Mouse (Mus musculus) cerebellum, postnatal 36 days (tissue): ENCODE results near the gene Ager.
A peak's percentile ranks its signal among the peaks of the same experiment; 100 is the strongest.

Experiments
- DNase-seq, 2 experiments: peaks; one replicate each; pipeline ENCODE4 v3.0.0; 2021 to 2022; ENCODE audit warnings: mixed read lengths in 2 of 2

Ager gene

DNA sequence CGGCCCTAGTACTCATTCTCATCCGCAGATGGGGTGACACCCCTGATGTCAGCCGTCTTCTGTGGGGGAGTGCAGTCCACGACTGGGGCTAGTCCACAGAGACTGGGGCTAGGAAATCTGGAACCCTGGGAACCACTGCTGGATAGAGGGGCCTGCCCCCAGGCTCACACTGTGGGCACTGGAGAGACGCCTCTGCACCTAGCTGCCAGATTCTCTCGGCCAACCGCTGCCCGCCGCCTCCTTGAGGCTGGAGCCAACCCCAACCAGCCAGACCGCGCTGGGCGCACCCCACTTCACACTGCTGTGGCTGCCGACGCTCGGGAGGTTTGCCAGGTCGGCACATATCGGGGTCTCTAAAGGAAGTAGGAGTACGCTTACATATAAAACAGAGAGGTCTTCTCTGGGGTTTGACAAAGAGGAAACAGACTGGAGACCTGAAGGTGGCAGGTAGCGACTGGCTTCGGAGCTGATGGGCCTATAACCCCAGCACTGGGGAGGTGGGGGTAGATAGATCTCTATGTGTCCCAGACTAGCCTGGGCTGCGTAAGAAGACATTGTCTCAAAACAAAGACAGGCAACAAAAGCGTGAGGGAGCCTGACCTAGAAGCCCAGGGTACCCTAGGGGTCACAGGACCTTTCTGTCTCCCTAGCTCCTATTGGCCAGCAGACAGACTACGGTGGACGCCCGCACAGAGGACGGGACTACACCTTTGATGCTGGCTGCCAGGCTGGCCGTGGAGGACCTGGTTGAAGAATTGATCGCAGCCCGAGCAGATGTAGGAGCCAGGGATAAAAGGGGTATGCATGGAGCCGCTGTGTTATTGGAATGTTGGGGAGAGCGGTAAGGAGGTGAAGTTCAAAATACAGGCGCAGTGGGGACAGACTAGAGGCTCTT, 11.5 kb upstream of the Ager start:
- peak in 1 of 2 experiments; percentile 39 for DNase-seq

- peak; percentile 84 to 85 for DNase-seq
Observed at GRCm38 (mm10) chr17:34586796-34587422, 10.8 kb upstream of the Ager start.

- peak; percentile 96 to 99 for DNase-seq
Observed at GRCm38 (mm10) chr17:34587423-34587811, 10.2 kb upstream of the Ager start.

GRCm38 (mm10) chr17:34587814-34588213, 9.8 kb upstream of the Ager start:
- DNase-seq = no peak

GRCm38 (mm10) chr17:34588767-34589166, 8.9 kb upstream of the Ager start:
- no peak for DNase-seq

GRCm38 (mm10) chr17:34589206-34589605, 8.5 kb upstream of the Ager start:
- DNase-seq = no peak

DNA sequence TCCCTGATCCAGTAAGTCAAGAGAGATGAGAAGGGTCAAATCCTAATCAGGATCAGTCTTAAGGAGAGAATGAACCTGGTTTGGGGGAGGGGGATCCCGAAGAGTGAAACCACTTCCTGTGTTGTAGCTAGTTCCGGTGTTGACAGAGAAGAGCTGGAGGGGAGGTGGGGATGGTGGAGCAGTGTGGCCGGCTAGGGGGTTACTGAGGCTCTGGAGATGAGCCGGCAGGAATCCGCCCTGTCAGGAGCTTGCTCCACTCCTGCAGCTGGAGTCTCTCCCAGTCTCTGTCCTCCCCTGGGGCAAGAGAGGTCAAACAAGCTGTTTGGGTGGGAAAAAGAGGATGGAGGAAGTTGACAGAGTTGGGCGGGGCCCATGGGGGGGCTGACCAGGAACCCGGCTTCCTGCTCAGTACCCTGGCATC, 8.0 kb upstream of the Ager start, which contains the start of gene Gpsm3:
Gene Gpsm3 (plus strand): TSS at position 126 of the 421 bp plus-strand sequence.
- no peak for DNase-seq

DNA sequence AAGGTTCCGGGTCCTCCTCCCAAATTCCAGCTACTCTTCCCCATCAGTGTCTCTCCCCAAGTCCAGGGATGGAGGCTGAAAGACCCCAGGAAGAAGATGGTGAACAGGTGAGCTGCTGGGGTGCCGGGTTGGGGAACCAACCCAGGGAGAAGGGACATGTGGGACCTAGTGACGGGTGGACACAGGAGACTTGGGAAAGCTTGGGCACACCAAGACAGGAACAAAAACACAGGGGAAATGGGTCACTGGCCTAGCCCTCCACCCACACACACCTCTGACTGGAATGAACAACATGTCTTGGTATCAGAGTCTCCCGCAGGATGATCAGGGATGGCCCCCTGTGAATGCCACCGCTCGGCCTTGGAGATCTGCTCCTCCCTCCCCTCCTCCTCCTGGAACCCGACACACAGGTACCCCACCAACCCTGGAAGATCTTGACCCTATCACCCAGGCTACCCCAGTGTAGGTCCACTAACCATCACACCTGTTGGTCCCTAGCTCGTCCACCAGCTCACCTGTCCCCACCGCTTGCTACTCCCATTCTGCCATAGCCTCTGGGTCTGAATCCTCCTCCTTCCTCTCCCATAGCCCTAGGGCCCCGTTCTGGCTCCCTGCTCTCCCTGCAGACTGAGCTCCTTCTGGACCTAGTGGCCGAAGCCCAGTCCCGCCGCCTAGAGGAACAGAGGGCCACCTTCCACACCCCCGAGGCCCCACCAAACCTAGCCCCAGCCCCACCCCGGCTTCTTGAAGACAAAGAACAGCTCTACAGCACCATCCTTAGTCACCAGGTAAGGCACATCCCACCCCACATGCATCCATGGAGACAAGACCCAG, 7.3 kb upstream of the Ager start:
- DNase-seq = no peak

DNA sequence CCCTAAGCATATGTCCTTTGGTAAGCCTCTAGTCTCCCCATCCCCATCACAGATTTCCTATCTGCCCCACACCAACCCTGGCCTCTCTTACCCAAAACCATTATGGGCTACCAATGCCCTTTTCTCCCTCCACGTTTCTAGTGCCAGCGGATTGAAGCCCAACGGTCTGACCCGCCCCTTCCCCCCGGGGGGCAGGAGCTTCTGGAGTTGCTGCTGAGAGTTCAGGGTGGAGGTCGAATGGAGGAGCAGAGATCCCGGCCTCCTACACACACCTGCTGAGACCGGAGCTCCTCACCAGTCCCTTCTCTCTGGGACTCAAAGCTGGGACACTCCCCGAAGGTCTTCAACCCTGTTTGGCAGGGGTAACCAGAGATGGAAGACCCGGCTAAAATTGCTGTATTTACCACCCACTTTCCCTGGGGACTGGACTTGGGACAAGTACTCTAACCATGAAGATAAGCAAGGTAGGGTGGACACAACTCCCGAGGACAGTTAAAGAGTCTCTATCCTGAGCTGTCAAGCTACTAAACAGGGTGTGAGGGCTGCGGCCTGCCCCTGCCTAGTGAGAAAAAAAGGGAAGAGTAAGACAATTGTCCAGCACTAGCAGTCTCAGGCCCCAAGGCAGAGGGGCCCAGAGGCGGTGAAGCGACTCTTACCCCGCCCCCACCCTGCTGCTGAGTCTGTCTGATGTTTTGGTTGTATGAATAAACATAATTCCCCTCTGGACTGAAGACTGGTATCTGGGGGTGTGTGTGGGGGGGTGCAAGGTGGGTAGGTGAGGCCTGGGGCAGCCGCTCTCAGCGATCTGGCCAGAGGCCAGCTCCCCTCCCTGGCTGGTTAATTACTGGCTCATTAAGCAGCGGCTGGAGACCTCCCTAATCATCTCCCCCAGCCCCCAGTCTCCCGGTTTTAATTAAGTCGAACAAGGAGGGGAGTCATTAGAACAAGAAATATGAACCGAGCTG, 6.4 kb upstream of the Ager start, which contains the start of gene Pbx2:
Gene Pbx2 (plus strand): TSS at position 238 of the 965 bp plus-strand sequence.
- DNase-seq = no peak

DNA sequence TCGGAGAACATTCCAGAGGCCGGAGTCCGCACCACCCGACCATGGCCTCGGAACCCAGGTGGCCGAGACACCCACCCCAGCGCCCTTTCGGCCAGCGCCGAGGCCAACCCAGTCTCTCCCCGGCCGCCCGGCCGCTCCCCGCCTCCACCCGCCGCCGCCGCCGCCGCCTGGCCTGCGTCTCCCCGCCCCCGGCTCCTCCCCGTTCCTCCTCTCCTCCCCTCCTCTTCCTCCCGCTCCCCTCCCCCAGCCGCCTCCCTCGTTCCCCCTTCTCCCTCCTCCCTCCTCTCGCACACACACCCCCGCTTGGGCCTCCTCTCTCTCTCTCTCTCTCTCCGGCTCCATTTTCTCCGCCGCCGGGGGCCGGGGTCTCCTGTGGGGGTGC, 5.7 kb upstream of the Ager start:
- DNase-seq = peak; percentile 76 to 89

- DNase-seq = peak; percentile 46 to 48
Observed at GRCm38 (mm10) chr17:34592581-34593549, 4.8 kb upstream of the Ager start.

- no peak for DNase-seq
Observed at GRCm38 (mm10) chr17:34593752-34594525, 3.7 kb upstream of the Ager start.

- no peak for DNase-seq
Observed at GRCm38 (mm10) chr17:34596098-34596497, 1.6 kb upstream of the Ager start.

DNA sequence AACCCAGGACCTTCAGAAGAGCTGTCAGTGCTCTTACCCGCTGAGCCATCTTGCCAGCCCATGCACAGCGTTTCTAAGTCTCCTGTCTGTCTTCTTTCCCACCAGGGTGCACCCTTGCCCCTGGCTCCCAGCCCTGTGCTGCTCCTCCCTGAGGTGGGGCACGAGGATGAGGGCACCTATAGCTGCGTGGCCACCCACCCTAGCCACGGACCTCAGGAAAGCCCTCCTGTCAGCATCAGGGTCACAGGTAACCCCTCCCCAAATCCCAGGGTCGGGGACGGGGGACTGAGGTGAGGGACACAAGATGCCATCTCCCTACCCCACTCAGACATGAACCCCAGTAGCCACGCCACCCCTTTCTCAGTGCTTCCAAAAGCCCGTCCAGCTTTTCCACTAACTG, 2.2 kb downstream of the Ager start:
- no peak for DNase-seq

DNA sequence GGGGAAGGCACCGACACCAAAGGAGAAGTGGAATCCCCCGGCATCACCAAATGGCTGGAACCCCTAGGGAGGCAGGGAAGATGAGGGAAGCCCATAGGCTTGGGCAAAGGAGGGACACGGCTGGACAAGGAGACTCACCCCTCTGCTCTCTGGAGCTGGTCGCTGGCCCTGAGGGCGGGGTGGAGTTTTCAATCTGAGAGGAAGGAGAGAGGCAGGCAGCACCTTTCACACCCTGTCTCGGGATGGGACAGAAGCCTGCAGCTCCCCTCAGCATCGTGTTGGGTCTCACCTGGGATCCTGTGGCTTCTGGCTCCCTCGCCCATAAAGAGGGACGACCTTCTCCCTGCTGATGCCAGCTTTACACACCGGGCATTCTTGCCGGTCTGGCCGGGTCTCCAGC, 4.1 kb downstream of the Ager start:
- no peak for DNase-seq

DNA sequence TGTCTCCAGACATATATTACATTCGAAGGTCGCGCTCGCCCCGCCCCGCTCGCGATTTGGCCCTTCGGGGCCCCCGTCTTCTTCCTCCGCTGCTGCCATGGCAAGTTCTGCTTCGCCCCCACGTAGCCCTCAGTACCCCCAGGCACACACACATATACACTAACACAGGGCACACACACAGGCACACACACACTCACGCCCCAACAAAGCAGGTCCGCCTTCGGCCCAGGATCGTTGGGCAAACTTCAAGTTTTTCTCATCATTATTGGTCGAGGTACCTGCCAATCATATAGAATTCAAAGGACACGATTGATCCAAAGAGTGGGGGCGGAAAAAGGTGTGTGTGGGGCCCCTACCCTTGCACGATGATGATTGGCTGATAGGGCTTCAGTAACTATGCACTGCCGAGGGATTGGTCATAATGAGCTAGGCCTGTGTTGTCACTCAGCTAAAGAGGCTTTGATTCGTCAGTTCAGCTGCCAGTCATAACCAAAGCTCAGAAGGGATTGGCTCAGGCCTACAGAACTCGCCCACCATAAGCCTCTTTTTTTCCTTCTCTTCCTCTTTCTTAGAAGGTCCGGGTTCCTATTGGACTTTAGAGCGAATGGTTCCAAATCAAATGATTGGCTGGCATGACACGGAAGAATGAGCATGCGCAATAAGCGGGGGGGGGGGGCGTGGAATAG, 5.9 kb downstream of the Ager start, which contains the start of gene Rnf5:
Gene Rnf5 (minus strand): TSS at position 316 of the 686 bp plus-strand sequence.
- peak; percentile 97 to 100 for DNase-seq

DNA sequence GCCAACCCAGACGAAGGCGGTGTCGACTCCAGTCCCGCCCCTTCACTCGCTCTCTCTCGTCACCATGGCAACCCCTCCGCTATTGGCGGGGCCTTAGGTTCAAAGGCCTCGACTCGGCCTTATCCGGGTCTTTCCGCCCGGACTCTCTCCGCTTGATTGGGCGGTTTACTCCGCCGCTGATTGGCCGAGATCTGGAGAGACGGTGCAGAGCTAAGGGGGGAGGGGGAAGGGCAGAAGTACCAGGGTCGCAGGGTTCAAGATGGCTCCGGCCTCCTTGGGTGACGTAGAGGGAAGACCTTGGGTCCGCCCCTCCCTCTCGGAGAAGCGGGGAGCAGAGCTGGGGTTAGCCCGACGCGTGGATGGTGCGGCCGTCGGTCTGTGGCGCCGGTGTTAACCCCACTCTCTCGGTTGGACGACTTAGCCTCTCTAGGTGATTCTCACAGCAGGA, 6.4 kb downstream of the Ager start, which contains the start of gene Agpat1:
Gene Agpat1 (plus strand): TSS at position 202 of the 448 bp plus-strand sequence.
- DNase-seq = peak; percentile 96 to 97

DNA sequence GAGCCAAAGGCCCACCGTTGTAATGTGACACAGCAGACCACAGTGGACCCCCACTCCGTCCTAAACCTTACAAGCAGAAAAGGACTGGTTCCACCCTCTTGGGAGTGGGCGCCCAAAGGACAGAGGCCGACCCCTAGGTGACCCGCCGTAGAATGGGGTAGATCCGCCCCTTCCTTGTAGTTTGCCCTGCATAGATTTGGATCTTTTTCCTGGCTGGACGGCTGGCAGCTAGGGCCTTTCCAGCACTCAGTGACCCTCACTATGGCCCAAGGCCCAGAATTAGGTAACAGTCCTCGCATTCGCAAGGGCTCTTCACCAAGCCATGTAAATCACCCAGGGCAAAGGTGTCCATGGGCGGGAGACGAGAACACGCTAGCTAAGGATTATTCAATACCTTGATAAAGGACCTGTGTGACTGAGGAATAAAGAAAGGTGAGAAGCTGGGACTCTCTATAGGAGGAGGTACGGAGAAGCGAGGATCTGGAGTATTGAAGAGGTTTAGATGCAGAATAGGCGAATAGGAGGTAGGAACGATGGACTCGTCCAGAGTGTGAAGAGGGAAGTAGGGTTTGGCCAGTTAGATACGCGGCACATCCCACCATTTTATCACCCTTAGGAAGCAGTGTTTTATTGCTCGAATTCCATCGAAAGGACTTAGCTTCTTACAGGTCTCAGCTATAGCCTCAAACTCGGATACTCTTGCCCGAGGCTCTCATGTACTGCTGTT, 7.0 kb downstream of the Ager start:
- DNase-seq = no peak
